Mouse (Mus musculus) ES-E14 (cell line): Measurements from ENCODE around the gene Cryl1. TPM values are rescaled to one million over a fixed set of nuclear protein-coding genes. Genes with fewer than 3 reads are reported as not detected.

Experiments
- DNase-seq: peaks from one replicate; pipeline ENCODE4 v3.0.0-alpha.2; 2013; ENCODE audit warnings: low read depth, low spot score
- H3K27ac ChIP-seq: 2 replicates; pipeline ENCODE4 v1.5.1; 2012; ENCODE audit warnings: low read depth, mild to moderate bottlenecking, low read length, moderate library complexity, mixed read lengths; ENCODE audit not compliant: poor library complexity, insufficient read depth, severe bottlenecking
- H3K36me3 ChIP-seq: 2 replicates; pipeline ENCODE4 v1.6.1; 2012; ENCODE audit warnings: mild to moderate bottlenecking, low read length, moderate library complexity, mixed read lengths; ENCODE audit not compliant: control insufficient read depth, poor library complexity, insufficient read depth, severe bottlenecking
- H3K4me1 ChIP-seq, 2 experiments: fragments of 150-350 bp in 1 of 2; sonication (generic) in 1 of 2; 2 replicates each; pipeline ENCODE4 v1.6.1; 2012; ENCODE audit warnings: low read length in 2 of 2, mild to moderate bottlenecking in 1 of 2, mixed read lengths in 1 of 2; ENCODE audit not compliant: control insufficient read depth in 2 of 2, insufficient read depth in 2 of 2, poor library complexity in 1 of 2
- H3K4me3 ChIP-seq, 2 experiments: fragments of 150-350 bp in 1 of 2; sonication (generic) in 1 of 2; 2 replicates each; pipeline ENCODE4 v1.5.1; 2012; ENCODE audit warnings: low read length in 2 of 2, low read depth in 1 of 2, mild to moderate bottlenecking in 1 of 2, mixed read lengths in 1 of 2; ENCODE audit not compliant: insufficient read depth in 1 of 2, poor library complexity in 1 of 2, severe bottlenecking in 1 of 2
- H3K9ac ChIP-seq: 2 replicates; pipeline ENCODE4 v1.6.1; 2012; ENCODE audit warnings: low read depth, mild to moderate bottlenecking, low read length, mixed read lengths; ENCODE audit not compliant: poor library complexity, insufficient read depth, severe bottlenecking
- H3K9me3 ChIP-seq: fragments of 150-350 bp; sonication (generic); 2 replicates; pipeline ENCODE4 v1.6.1; 2012; ENCODE audit warnings: low read depth, mild to moderate bottlenecking, low read length; ENCODE audit not compliant: control insufficient read depth, insufficient read depth
- CHD2 ChIP-seq: IDR thresholded peaks from 2 replicates; pipeline ENCODE4 v1.6.1; 2014; ENCODE audit warnings: mild to moderate bottlenecking, low read depth, low read length, inconsistent platforms
- HCFC1 ChIP-seq: IDR thresholded peaks from 2 replicates; pipeline ENCODE4 v1.6.1; 2012; ENCODE audit warnings: low read length, inconsistent platforms, borderline replicate concordance; ENCODE audit not compliant: insufficient read depth
- MAFK ChIP-seq: IDR thresholded peaks from 2 replicates; pipeline ENCODE4 v1.6.1; 2014; ENCODE audit warnings: mild to moderate bottlenecking, low read depth, low read length, inconsistent platforms; ENCODE audit not compliant: insufficient read depth
- ZC3H11A ChIP-seq: IDR thresholded peaks from 2 replicates; pipeline ENCODE4 v1.6.1; 2012; ENCODE audit warnings: low read depth, mild to moderate bottlenecking, inconsistent platforms, low read length, borderline replicate concordance
- ZNF384 ChIP-seq: IDR thresholded peaks from 2 replicates; pipeline ENCODE4 v1.6.1; 2012; ENCODE audit warnings: low read depth, low read length, inconsistent platforms
- in situ Hi-C, 2 experiments: fragments of 600-800 bp; cut with MboI; formaldehyde crosslinking; loops; one replicate each; pipeline ENCODE4 v1.15.1; 2025; ENCODE audit warnings: low sequenced_read_pairs in 2 of 2, inconsistent platforms in 1 of 2; ENCODE audit not compliant: unreplicated experiment in 2 of 2
- total RNA-seq: library from RNA; depleted of rRNA; stranded (reverse); fragments of 300-350 nt; gene quantifications from 2 replicates; pipeline ENCODE4 v1.2.3, GENCODE M21; 2012; rRNA removed

Cryl1 gene
- total RNA-seq = 4.1 and 8.4 TPM in 2 replicates

DNA sequence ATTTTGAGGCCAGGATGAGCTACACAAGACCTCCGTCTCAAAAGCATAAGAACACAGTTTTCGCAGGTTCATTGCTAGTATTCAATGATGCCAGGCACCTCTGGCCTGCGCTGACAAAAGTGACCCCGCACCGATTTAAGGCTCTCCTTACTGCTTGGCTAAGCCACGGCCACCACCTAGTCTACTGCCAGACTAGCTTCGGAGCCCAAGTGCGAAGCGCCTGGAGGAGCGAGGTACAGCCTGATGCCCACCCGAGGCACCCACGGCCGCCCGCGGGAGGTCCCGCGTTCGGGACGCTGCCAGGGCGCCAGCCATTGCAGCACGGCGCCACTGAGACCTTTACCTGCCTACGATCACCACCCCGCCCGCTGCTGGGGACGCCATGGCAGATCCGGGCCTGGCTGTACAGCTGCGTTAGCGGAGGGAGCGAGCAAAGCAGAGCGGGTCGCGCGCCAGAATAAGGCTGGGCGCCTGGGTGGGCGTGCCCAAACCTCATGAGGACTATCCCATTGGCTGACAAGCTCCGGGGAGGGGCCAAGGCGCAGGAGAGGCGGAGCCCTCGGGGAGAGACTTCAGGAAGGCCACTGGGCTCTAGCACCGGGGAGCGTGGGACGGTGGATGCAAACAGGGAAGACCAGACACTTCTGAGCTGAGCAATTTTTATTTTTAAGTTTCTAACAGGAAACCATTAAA is at the start of gene Cryl1:
TSS of gene Cryl1 (minus strand) at position 465 of the 693 bp plus-strand sequence.
- no peak for TF ChIP-seq HCFC1
- TF ChIP-seq MAFK = no peak
- TF ChIP-seq ZNF384 = no peak
- no peak for TF ChIP-seq CHD2
- Histone ChIP-seq H3K9ac (peak within 1 kb of the TSS; percentile 81), H3K4me3 (peak within 1 kb of the TSS; percentile 73 to 77), H3K36me3 (no peaks in the 10 kb centered on the region), H3K9me3 (no peaks in the 10 kb centered on the region), H3K27ac (no peak within 1 kb of the TSS), H3K4me1 (no peaks in the 10 kb centered on the region)
- in situ Hi-C loops = no loop called here
- DNase-seq = peak; percentile 97

DNA sequence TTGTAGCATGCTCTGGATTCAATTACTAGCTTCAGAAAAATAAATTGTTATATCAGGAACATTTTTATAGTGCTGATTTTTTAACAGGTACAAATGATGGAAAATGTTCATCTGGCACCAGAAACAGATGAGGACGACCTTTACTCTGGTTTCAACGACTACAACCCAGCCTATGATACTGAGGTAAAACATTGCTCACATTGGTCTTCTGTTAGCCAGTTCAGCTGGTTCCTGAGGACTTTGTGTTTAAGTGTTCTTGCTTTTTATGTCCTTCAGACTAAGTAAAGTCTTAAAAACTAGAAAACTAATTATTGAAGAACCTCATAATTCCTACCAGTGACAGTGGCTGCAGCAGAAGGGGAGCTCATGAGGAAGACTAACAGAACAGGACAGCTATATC is 32.1 kb upstream of the Cryl1 start:
- no peak for DNase-seq
- in situ Hi-C loops = no loop called here
- no peak overlapping the region for H3K4me3 ChIP-seq

DNA sequence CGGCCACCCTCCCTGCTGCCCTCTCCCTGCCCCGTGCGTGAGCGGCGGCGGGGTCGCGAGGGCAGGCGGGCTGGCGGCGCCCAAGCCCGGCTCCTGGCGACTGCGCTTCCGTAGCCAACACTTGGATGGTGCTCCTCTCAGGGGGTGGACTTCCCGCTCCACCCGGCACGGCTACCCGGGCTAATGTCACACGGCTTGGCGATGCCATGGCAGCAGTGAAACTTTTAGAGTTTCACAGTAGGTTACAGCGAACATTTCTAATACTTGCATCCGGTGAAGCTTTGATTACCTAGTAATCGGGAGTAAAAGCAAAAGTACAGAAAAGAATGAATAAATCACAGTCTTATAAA is 25.9 kb upstream of the Cryl1 start:
- H3K4me3 ChIP-seq = peak overlapping the region; percentile 76 to 91
- in situ Hi-C loops = no loop called here
- TF ChIP-seq MAFK (no peak), ZNF384 (no peak), HCFC1 (no peak), ZC3H11A (no peak), CHD2 (no peak)
- H3K9me3 ChIP-seq = no peaks in the 10 kb centered on the region
- H3K4me1 ChIP-seq = peaks cover 0 to 2% of the 10 kb centered on the region in 2 experiments; a peak in 1 of 4 replicates
- H3K36me3 ChIP-seq = no peaks in the 10 kb centered on the region
- no peak overlapping the region for H3K27ac ChIP-seq
- peak overlapping the region; percentile 83 for H3K9ac ChIP-seq
- no peak for DNase-seq

More for the DNA sequence above, 32.1 kb upstream of the Cryl1 start:
- no peaks in the 10 kb centered on the region for H3K36me3 ChIP-seq
- H3K9me3 ChIP-seq = no peaks in the 10 kb centered on the region
- no peaks in the 10 kb centered on the region for H3K4me1 ChIP-seq
- no peak for TF ChIP-seq ZNF384
- no peak for TF ChIP-seq ZC3H11A
- TF ChIP-seq MAFK = no peak
- no peak overlapping the region for H3K27ac ChIP-seq
- no peak overlapping the region for H3K9ac ChIP-seq

DNA sequence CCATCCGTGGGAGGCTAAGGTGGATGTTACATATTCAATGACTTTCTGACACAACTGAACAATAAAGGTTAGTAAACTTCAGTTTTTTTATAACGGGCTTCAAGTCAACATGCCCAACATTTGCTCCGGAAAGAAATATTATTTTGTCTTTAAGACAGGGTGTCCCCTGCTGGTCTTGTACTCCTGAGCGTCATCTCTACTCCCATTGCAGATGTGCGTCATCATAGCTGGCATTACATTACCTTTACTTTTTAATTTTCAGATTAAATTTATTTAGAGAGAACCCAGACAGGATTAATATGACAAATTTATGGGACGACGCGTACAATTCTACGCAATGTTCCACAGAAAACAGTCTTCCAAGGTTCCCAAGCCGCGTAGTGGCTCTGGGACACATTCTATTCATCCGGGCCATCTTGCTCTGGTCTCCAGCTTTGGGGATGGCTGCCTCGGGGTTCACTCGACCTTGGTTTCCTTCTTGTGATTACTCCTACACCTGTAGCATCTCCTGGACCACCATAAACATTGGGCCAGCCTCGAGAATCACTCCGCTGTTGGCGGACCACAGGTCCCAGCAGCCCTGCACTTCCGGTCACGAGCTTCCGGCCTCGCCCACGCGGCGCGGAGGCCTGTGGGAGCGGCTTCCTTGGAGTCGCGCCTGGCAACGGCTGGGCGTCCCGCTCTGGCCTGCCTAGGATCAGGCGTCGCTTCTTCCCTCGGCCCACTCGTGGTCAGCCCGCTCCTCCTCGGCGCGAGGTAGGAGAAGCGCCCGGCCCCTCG is 25.3 kb upstream of the Cryl1 start, which contains the start of gene Ift88:
TSS of gene Ift88 (plus strand) at position 631 of the 780 bp plus-strand sequence.
- Histone ChIP-seq H3K27ac (no peak within 1 kb of the TSS), H3K36me3 (no peaks in the 10 kb centered on the region), H3K9ac (peak within 1 kb of the TSS; percentile 83), H3K9me3 (no peaks in the 10 kb centered on the region), H3K4me3 (peak within 1 kb of the TSS; percentile 76 to 91), H3K4me1 (peaks cover 0 to 2% of the 10 kb centered on the region in 2 experiments; a peak in 1 of 4 replicates)
- TF ChIP-seq HCFC1 (peak; percentile 88), ZC3H11A (no peak)
- DNase-seq = peak; percentile 42
- in situ Hi-C loops = no loop called here

DNA sequence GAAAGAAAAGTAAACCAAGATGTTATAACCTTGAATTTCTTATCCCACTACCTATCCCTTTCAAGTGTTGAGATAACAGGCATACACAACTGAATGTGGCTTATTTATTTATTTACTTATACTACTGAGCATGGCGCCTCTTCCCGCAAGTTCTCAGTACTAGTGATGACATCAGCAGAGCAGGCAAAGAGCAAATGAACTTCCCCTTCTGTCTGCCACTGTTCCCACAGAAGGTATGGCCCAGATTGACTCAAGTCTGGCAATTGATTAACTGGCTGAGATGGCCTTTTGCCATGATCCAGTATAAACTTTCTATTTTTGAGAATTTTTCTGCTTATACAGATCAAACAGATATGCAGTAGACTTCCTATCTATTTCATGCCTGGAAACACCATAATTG is 18.9 kb upstream of the Cryl1 start:
- Histone ChIP-seq H3K4me1 (no peaks in the 10 kb centered on the region), H3K9ac (no peak overlapping the region), H3K27ac (no peak overlapping the region), H3K9me3 (no peaks in the 10 kb centered on the region), H3K4me3 (no peak overlapping the region), H3K36me3 (no peaks in the 10 kb centered on the region)
- in situ Hi-C loops = no loop called here
- DNase-seq = no peak
- TF ChIP-seq ZNF384 (no peak), MAFK (no peak), CHD2 (no peak), HCFC1 (no peak), ZC3H11A (no peak)
